Mouse (Mus musculus) C2C12 (cell line): ENCODE results near the gene Gm48551. TPM values are rescaled to one million over a fixed set of nuclear protein-coding genes. Genes with fewer than 3 reads are reported as not detected.

Experiments
- H3K27me3 ChIP-seq: one replicate; pipeline ENCODE4 v1.6.1; 2011; ENCODE audit not compliant: control insufficient read depth, insufficient read depth, insufficient read length
- H3K36me3 ChIP-seq: one replicate; pipeline ENCODE4 v1.6.1; 2011; ENCODE audit not compliant: control insufficient read depth, insufficient read depth
- H3K4me3 ChIP-seq: one replicate; pipeline ENCODE4 v1.5.1; 2011; ENCODE audit warnings: mild to moderate bottlenecking, control low read depth; ENCODE audit not compliant: poor library complexity, insufficient read depth, severe bottlenecking
- H3K79me2 ChIP-seq: one replicate; pipeline ENCODE4 v1.6.1; 2011; ENCODE audit not compliant: control insufficient read depth, insufficient read depth
- H3K79me3 ChIP-seq: one replicate; pipeline ENCODE4 v1.6.1; 2011; ENCODE audit warnings: low read depth, control low read depth
- H3ac ChIP-seq: one replicate; pipeline ENCODE3; 2011; ENCODE audit warnings: low read depth; ENCODE audit not compliant: control insufficient read depth, insufficient read length
- CEBPB ChIP-seq: IDR thresholded peaks from one replicate; pipeline ENCODE4 v1.6.1; 2011; ENCODE audit warnings: low read depth, mild to moderate bottlenecking, control low read depth, moderate library complexity
- CTCF ChIP-seq: IDR thresholded peaks from one replicate; pipeline ENCODE4 v1.5.1; 2011; ENCODE audit not compliant: control insufficient read depth, insufficient read depth, insufficient read length
- FOSL1 ChIP-seq: IDR thresholded peaks from one replicate; pipeline ENCODE4 v1.8.0; 2011; ENCODE audit warnings: mild to moderate bottlenecking, low read length; ENCODE audit not compliant: poor library complexity, insufficient read depth, severe bottlenecking
- MAX ChIP-seq: IDR thresholded peaks from one replicate; pipeline ENCODE4 v1.6.1; 2011; ENCODE audit warnings: mild to moderate bottlenecking, control low read depth
- MYOD1 ChIP-seq: IDR thresholded peaks from one replicate; pipeline ENCODE4 v1.6.1; 2011; ENCODE audit warnings: low read depth; ENCODE audit not compliant: control insufficient read depth, insufficient read length
- MYOG ChIP-seq: IDR thresholded peaks from one replicate; pipeline ENCODE4 v1.6.1; 2011; ENCODE audit not compliant: control insufficient read depth, insufficient read length; ENCODE audit errors: extremely low read depth
- USF1 ChIP-seq: IDR thresholded peaks from one replicate; pipeline ENCODE4 v1.6.1; 2011; ENCODE audit warnings: low read depth, mild to moderate bottlenecking, control low read depth, moderate library complexity
- microRNA-seq: library from miRNA; unstranded; fragments of <30 nt; microRNA quantifications from one replicate; pipeline ENCODE4, GENCODE M21; 2019; ENCODE audit warnings: borderline microRNAs expressed
- polyA plus RNA-seq: library from polyadenylated mRNA; unstranded; fragments of >200 nt; fragmentation: generic; extraction: Trizol; gene quantifications from one replicate; pipeline ENCODE4 v1.2.1, GENCODE M21; 2012; ENCODE audit warnings: missing spikeins

Gene Gm48551
- polyA plus RNA-seq, 1 experiment, result 1.7 TPM

DNA sequence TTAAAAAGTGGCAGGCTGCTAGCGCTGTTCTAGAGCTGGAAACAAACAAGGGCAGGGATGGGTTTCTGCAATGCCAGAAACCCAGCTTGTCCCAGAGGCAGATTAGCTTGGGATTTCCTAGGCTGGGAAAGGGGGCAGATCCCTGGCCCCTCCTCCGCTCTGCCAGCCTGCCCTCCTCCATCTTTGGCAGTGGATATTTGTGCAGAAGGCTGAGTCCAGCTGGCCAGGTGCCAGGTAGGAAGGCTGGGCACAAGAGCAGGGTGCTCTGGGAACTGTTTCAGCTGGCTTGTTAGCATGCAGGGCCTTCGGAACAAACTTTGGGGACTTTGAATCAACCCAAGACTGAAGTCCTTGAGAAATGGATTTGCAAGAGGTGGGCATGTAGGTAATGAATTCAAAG, 51.2 kb downstream of the Gm48551 start:
- no peak overlapping the region for H3K4me3 ChIP-seq
- no peaks in the 10 kb centered on the region for H3K79me2 ChIP-seq
- TF ChIP-seq CEBPB, result no peak
- TF ChIP-seq MAX, result no peak
- no peaks in the 10 kb centered on the region for H3K79me3 ChIP-seq
- H3K36me3 ChIP-seq, result no peaks in the 10 kb centered on the region
- H3K27me3 ChIP-seq, result no peaks in the 10 kb centered on the region
- H3ac ChIP-seq, result no peak overlapping the region

DNA sequence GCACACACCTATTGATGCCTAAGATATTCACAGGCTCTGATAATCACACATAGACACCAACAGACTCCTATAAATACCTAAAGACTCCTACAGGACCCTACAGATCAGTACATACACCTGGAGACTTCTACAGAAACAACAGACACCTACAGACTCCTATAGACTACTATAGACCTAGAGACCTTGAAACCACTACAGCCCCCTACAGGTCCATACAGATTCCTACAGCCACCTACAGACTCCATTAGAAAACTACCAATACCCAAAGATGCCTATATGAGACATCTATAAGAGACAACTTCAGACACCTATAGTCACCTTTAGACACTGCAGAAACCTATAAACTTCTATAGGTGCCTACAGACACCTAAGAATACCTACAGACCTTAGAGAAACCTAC, 56.8 kb downstream of the Gm48551 start:
- H3K27me3 ChIP-seq, result no peaks in the 10 kb centered on the region
- H3K36me3 ChIP-seq, result no peaks in the 10 kb centered on the region
- TF ChIP-seq CTCF, result no peak
- no peak for TF ChIP-seq USF1
- no peak for TF ChIP-seq FOSL1
- TF ChIP-seq CEBPB, result no peak
- no peak for TF ChIP-seq MYOG
- no peak for TF ChIP-seq MYOD1
- H3ac ChIP-seq, result no peak overlapping the region
- no peak overlapping the region for H3K4me3 ChIP-seq
- no peaks in the 10 kb centered on the region for H3K79me3 ChIP-seq
- no peaks in the 10 kb centered on the region for H3K79me2 ChIP-seq

Small RNAs within 50 kb of the gene (microRNA-seq; reads per million reads assigned to microRNA genes)
- gene Mir1191b (7.8 reads per million, percentile 56 among the genes with 10 or more reads in this experiment), gene Mir6913 (0.44 reads per million, percentile 6 among the genes with 10 or more reads in this experiment)

Other genes with a start within 250 kb of the Gm48551 start
- gene Zbtb7a, start 249.2 kb upstream of the Gm48551 start, polyA plus RNA-seq, result 19.9 TPM
- gene Pias4, start 216.5 kb upstream of the Gm48551 start, polyA plus RNA-seq, result 31.6 TPM
- gene Eef2, start 207.8 kb upstream of the Gm48551 start, polyA plus RNA-seq, result 2,537 TPM
- 72.8 TPM for gene Dapk3, start 201.5 kb upstream of the Gm48551 start, polyA plus RNA-seq
- 0.07 TPM for gene 4930442H23Rik, start 200.6 kb upstream of the Gm48551 start, polyA plus RNA-seq
- 0.18 TPM for gene Nmrk2, start 182.4 kb upstream of the Gm48551 start, polyA plus RNA-seq
- gene Atcay, start 153.6 kb upstream of the Gm48551 start, polyA plus RNA-seq, result 0.26 TPM
- gene Zfr2, start 151.3 kb upstream of the Gm48551 start, polyA plus RNA-seq, result 0.19 TPM
- 0.98 TPM for gene Matk, start 131.5 kb upstream of the Gm48551 start, polyA plus RNA-seq
- 174 TPM for gene Mrpl54, start 117.5 kb upstream of the Gm48551 start, polyA plus RNA-seq
- gene Apba3, start 117.5 kb upstream of the Gm48551 start, polyA plus RNA-seq, result 103 TPM
- gene Tjp3, start 92.9 kb upstream of the Gm48551 start, polyA plus RNA-seq, result not detected
- 33.3 TPM for gene Pip5k1c, start 91.5 kb upstream of the Gm48551 start, polyA plus RNA-seq
- gene Cactin, start 63.4 kb upstream of the Gm48551 start, polyA plus RNA-seq, result 48.1 TPM
- 0.02 TPM for gene Tbxa2r, start 55.7 kb upstream of the Gm48551 start, polyA plus RNA-seq
- gene Gipc3, start 41.2 kb upstream of the Gm48551 start, polyA plus RNA-seq, result 0.08 TPM
- gene Hmg20b, start 34.0 kb upstream of the Gm48551 start, polyA plus RNA-seq, result 89.0 TPM
- 8.2 TPM for gene Mfsd12, start 27.0 kb upstream of the Gm48551 start, polyA plus RNA-seq
- gene 4930404N11Rik, start 18.6 kb upstream of the Gm48551 start, polyA plus RNA-seq, result 0.51 TPM
- gene Fzr1, start 6.0 kb upstream of the Gm48551 start, polyA plus RNA-seq, result 61.6 TPM
- gene Dohh, start within 50 bp of the Gm48551 start, polyA plus RNA-seq, result 148 TPM
- gene Gm48552, start 4.5 kb downstream of the Gm48551 start, polyA plus RNA-seq, result 0.20 TPM
- gene Smim24, start 8.6 kb downstream of the Gm48551 start, polyA plus RNA-seq, result 0.32 TPM
- 86.7 TPM for gene Nfic, start 71.2 kb downstream of the Gm48551 start, polyA plus RNA-seq
- gene Celf5, start 98.2 kb downstream of the Gm48551 start, polyA plus RNA-seq, result 1.0 TPM
- gene Ncln, start 111.9 kb downstream of the Gm48551 start, polyA plus RNA-seq, result 122 TPM
- gene S1pr4, start 115.7 kb downstream of the Gm48551 start, polyA plus RNA-seq, result 0.02 TPM
- gene Gna15, start 139.8 kb downstream of the Gm48551 start, polyA plus RNA-seq, result 0.16 TPM
- gene Gna11, start 160.7 kb downstream of the Gm48551 start, polyA plus RNA-seq, result 77.6 TPM
- 532 TPM for gene Aes, start 175.0 kb downstream of the Gm48551 start, polyA plus RNA-seq
- 7.1 TPM for gene Tle2, start 190.1 kb downstream of the Gm48551 start, polyA plus RNA-seq
- 8.6 TPM for gene Tle6, start 216.6 kb downstream of the Gm48551 start, polyA plus RNA-seq
- gene BC025920, start 221.8 kb downstream of the Gm48551 start, polyA plus RNA-seq, result 0.25 TPM
- 20.8 TPM for gene Sirt6, start 243.3 kb downstream of the Gm48551 start, polyA plus RNA-seq
- 8.5 TPM for gene Ankrd24, start 244.1 kb downstream of the Gm48551 start, polyA plus RNA-seq